Mouse (Mus musculus): ENCODE data around the gene Ggta1. TPM values are rescaled to one million over a fixed set of nuclear protein-coding genes. Genes with fewer than 3 reads are reported as not detected.

Ggta1 gene
- polyA plus RNA-seq (2014; fragmentation: Nextera tagmentation; extraction: Ambion mirVana), result 6.3 TPM in 2 replicates

DNA sequence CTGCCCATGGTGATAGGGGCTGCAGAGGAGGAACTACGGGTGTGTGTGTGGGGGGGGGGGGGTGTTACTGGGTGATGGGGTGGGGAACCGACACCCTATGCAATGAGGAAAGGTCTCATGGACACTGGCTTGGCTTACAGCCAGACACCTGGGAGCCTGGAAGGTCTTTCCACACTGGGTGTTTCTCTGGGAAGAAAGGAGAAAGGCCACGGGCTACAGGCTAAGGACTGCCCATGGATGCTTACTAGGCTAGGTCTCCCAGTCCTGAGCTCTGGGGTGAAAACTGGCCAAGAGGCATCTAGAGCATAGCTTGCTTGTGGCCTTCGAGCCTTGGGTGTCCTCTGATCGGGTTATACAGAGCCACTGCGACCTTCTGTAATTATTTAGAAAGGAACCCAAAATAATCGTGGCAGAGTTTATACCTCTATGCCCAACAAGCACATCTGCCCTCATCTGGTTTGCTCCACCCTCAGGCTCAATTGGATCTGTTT, at the start of gene Ggta1:
Ggta1 (minus strand) TSS at position 441 of the 491 bp plus-strand sequence.
- Histone ChIP-seq H3K9ac (ENCODE audit: low read length) (peak within 1 kb of the TSS; percentile 74), H3K4me2 (peak within 1 kb of the TSS; percentile 94), H3K27ac (ENCODE audit: low read depth, low read length) (no peak within 1 kb of the TSS), H3K9me3 (ENCODE audit: control insufficient read depth, low read length) (no peaks in the 10 kb centered on the region), H3K27me3 (ENCODE audit: control insufficient read depth, insufficient read depth, low read length) (peaks cover 10% of the 10 kb centered on the region), H3K4me3 (ENCODE audit: low read depth, low read length) (peak within 1 kb of the TSS; percentile 57), H3K4me1 (ENCODE audit: control insufficient read depth, insufficient read depth, low read length) (peaks cover 5% of the 10 kb centered on the region), H3K36me3 (ENCODE audit: control insufficient read depth, insufficient read depth, low read length) (no peaks in the 10 kb centered on the region)
- WGBS, result 22% methylated on average over 7 of the region's 7 CpGs
- ATAC-seq (ENCODE audit: low FRiP score), result no peak
- DNase-seq (ENCODE audit: low spot score, missing footprints), result peak; percentile 90

- Histone ChIP-seq H3K4me2 (no peak overlapping the region), H3K4me3 (ENCODE audit: low read depth, low read length) (no peak overlapping the region), H3K4me1 (ENCODE audit: control insufficient read depth, insufficient read depth, low read length) (no peaks in the 10 kb centered on the region), H3K27me3 (ENCODE audit: control insufficient read depth, insufficient read depth, low read length) (no peaks in the 10 kb centered on the region), H3K36me3 (ENCODE audit: control insufficient read depth, insufficient read depth, low read length) (no peaks in the 10 kb centered on the region), H3K9ac (ENCODE audit: low read length) (no peak overlapping the region), H3K9me3 (ENCODE audit: control insufficient read depth, low read length) (no peaks in the 10 kb centered on the region), H3K27ac (ENCODE audit: low read depth, low read length) (no peak overlapping the region)
- DNase-seq (ENCODE audit: low spot score, missing footprints) (no peak), ATAC-seq (ENCODE audit: low FRiP score) (no peak)
- 95% methylated on average over 4 of the region's 4 CpGs for WGBS
Measured at GRCm38 (mm10) chr2:35512226-35512625, 49.2 kb upstream of the Ggta1 start.

DNA sequence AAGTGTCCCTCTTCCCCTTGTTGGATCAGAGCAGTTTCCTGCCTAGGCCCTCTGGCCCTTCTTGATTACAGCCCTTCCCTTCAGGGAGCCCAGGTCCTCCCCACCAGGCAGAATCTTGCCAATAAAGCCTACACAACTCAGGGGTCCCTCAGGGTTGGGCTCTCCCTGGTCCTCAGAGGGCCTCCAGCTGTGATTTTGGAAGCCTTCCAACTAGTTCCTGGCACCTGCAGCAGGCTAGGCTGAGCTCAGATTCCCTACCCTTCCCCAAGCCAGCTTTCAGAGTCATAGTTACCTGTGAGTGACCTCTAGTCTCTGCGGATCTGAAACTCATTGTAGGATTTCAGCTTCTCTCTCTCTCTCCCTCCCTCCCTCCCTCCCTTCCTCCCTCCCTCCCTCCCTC, 47.9 kb upstream of the Ggta1 start:
- no peak overlapping the region for H3K4me2 ChIP-seq
- no peak overlapping the region for H3K9ac ChIP-seq (ENCODE audit: low read length)
- DNase-seq (ENCODE audit: low spot score, missing footprints) (no peak), ATAC-seq (ENCODE audit: low FRiP score) (no peak)
- no peak overlapping the region for H3K27ac ChIP-seq (ENCODE audit: low read depth, low read length)
- no peaks in the 10 kb centered on the region for H3K4me1 ChIP-seq (ENCODE audit: control insufficient read depth, insufficient read depth, low read length)
- no peaks in the 10 kb centered on the region for H3K27me3 ChIP-seq (ENCODE audit: control insufficient read depth, insufficient read depth, low read length)
- H3K4me3 ChIP-seq (ENCODE audit: low read depth, low read length), result no peak overlapping the region
- H3K9me3 ChIP-seq (ENCODE audit: control insufficient read depth, low read length), result no peaks in the 10 kb centered on the region
- no peaks in the 10 kb centered on the region for H3K36me3 ChIP-seq (ENCODE audit: control insufficient read depth, insufficient read depth, low read length)
- 59% methylated on average over 1 of the region's 1 CpGs for WGBS

DNA sequence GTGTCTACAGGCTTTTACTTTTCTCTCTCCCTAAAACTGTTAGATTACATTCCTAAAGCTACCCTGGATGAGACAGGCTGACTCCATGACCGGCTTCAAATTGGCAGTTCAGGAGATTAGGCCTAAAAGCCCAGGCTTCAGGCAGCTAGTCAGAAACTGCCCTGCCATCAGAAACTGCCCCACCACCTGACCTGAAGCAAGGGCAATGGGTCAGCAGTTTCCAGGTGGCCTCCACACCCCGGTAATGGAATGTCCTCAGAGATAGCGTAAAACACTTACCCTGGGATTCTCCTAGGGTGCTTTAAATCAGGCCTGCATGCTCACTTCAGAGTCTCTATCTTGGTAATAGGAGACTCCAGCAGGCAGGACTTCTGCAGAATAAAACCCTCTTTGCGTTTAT, 46.9 kb upstream of the Ggta1 start:
- Histone ChIP-seq H3K9ac (ENCODE audit: low read length) (no peak overlapping the region), H3K9me3 (ENCODE audit: control insufficient read depth, low read length) (no peaks in the 10 kb centered on the region), H3K4me3 (ENCODE audit: low read depth, low read length) (no peak overlapping the region), H3K27me3 (ENCODE audit: control insufficient read depth, insufficient read depth, low read length) (no peaks in the 10 kb centered on the region), H3K36me3 (ENCODE audit: control insufficient read depth, insufficient read depth, low read length) (no peaks in the 10 kb centered on the region), H3K27ac (ENCODE audit: low read depth, low read length) (no peak overlapping the region), H3K4me1 (ENCODE audit: control insufficient read depth, insufficient read depth, low read length) (no peaks in the 10 kb centered on the region), H3K4me2 (no peak overlapping the region)
- 67% methylated on average over 4 of the region's 4 CpGs for WGBS
- DNase-seq (ENCODE audit: low spot score, missing footprints) (no peak), ATAC-seq (ENCODE audit: low FRiP score) (no peak)

GRCm38 (mm10) chr2:35509343-35509667, 46.3 kb upstream of the Ggta1 start:
- no peak for DNase-seq (ENCODE audit: low spot score, missing footprints)
- Histone ChIP-seq H3K4me2 (no peak overlapping the region), H3K27ac (ENCODE audit: low read depth, low read length) (no peak overlapping the region), H3K9me3 (ENCODE audit: control insufficient read depth, low read length) (no peaks in the 10 kb centered on the region), H3K4me1 (ENCODE audit: control insufficient read depth, insufficient read depth, low read length) (no peaks in the 10 kb centered on the region), H3K9ac (ENCODE audit: low read length) (no peak overlapping the region), H3K36me3 (ENCODE audit: control insufficient read depth, insufficient read depth, low read length) (no peaks in the 10 kb centered on the region), H3K4me3 (ENCODE audit: low read depth, low read length) (no peak overlapping the region), H3K27me3 (ENCODE audit: control insufficient read depth, insufficient read depth, low read length) (no peaks in the 10 kb centered on the region)
- 49% methylated on average over 6 of the region's 6 CpGs for WGBS
- ATAC-seq (ENCODE audit: low FRiP score), result no peak

DNA sequence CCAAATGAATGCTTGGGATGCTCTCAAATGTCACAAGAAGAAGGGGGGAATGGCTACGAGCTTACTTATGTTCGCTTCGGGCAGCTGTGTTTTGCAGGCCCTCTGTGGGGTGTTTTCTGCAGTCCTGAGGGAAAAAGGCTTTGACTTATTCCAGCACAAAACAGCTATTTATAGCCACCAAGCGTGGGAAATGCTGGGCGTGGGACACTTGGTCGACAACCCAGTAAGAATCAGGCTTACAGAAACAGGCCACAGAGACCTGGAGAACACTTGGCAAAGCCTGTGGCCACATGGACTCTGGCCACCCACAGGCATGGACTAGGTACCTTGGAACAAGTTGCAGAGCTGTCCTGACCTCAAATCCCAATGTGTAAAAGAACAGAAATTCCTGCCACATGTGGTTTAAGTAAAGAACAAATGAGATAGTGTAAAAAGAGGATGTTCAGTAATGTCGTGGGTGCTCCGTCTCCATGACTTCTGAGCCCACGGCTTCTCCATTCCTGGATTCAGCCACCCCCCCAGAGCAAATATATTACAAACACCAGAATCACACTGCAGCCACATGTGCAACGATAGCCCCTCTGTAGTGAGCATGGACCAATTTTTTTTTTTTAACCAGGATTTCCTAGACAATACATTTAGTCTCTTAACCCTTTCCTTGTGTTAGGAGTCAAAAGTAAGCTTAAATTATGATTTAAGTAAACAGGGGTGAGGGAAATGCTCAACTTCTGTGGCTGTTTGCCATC, 45.7 kb upstream of the Ggta1 start:
- Histone ChIP-seq H3K4me2 (no peak overlapping the region), H3K4me1 (ENCODE audit: control insufficient read depth, insufficient read depth, low read length) (no peaks in the 10 kb centered on the region), H3K4me3 (ENCODE audit: low read depth, low read length) (no peak overlapping the region), H3K27me3 (ENCODE audit: control insufficient read depth, insufficient read depth, low read length) (no peaks in the 10 kb centered on the region), H3K27ac (ENCODE audit: low read depth, low read length) (no peak overlapping the region), H3K9ac (ENCODE audit: low read length) (no peak overlapping the region), H3K36me3 (ENCODE audit: control insufficient read depth, insufficient read depth, low read length) (no peaks in the 10 kb centered on the region), H3K9me3 (ENCODE audit: control insufficient read depth, low read length) (no peaks in the 10 kb centered on the region)
- 66% methylated on average over 10 of the region's 10 CpGs for WGBS
- ATAC-seq (ENCODE audit: low FRiP score), result no peak
- DNase-seq (ENCODE audit: low spot score, missing footprints), result no peak

DNA sequence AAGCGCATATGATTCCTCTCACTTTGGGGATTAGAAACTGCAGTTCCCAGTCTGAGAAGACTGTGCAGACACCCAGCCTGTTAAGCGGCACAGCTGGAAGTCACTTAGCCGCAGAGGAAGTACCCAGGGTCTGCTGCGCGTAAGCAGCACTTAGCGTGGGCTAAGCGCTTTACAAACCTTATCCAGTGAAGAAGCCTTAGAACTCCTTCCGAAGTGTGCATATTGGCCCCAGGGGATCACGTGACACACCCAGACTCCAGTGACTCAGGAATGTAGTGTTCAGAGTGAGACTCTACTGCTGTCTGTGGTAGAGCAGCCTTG, 44.1 kb upstream of the Ggta1 start:
- no peak for DNase-seq (ENCODE audit: low spot score, missing footprints)

DNA sequence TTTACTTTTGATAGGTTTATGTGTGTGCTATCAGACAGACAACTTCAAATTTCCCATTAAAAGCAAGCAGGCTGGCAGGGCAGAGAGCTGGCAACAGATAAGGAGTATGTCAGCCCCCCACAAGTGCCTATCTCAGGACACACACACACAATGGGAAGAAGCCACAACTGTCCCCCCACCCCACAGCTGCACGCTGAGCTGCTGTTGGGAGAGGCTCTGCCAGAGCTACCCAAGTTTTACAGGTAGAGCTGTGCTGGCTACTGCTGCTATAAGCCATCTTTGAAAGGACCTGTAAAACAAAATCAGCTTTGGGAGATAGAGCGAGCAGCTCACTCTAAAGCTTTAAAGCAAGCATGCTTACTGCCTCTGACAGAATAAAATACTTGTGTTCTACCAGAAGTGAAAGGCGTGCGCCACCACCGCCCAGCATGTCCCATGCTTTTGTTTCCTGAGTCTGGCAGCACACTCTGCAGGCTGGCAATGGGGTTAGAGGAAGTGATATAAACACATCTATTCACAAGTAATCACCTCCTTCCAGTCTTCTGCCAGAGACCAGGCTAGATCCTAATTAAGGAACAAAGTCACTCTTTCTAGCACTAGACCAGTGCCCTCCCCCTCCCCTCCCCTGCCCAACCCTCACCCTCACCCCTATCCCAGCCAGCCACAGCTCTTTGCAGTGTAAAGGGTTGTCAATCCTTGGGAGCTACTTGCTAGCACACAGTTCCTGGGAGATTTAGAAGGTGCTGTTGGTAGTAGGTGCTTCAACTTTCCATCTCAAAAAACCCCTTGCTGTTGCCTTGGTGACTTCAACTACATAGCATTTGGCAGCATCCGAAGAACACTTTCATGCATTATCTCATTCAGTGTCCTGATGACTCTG, 43.5 kb upstream of the Ggta1 start:
- H3K36me3 ChIP-seq (ENCODE audit: control insufficient read depth, insufficient read depth, low read length), result no peaks in the 10 kb centered on the region
- no peak overlapping the region for H3K9ac ChIP-seq (ENCODE audit: low read length)
- no peak overlapping the region for H3K27ac ChIP-seq (ENCODE audit: low read depth, low read length)
- no peak overlapping the region for H3K4me3 ChIP-seq (ENCODE audit: low read depth, low read length)
- H3K4me1 ChIP-seq (ENCODE audit: control insufficient read depth, insufficient read depth, low read length), result no peaks in the 10 kb centered on the region
- H3K27me3 ChIP-seq (ENCODE audit: control insufficient read depth, insufficient read depth, low read length), result no peaks in the 10 kb centered on the region
- DNase-seq (ENCODE audit: low spot score, missing footprints) (no peak), ATAC-seq (ENCODE audit: low FRiP score) (no peak)
- H3K4me2 ChIP-seq, result no peak overlapping the region
- WGBS, result 71% methylated on average over 6 of the region's 6 CpGs
- H3K9me3 ChIP-seq (ENCODE audit: control insufficient read depth, low read length), result no peaks in the 10 kb centered on the region

More for the DNA sequence above, 44.1 kb upstream of the Ggta1 start:
- H3K27me3 ChIP-seq (ENCODE audit: control insufficient read depth, insufficient read depth, low read length), result no peaks in the 10 kb centered on the region
- WGBS, result 60% methylated on average over 9 of the region's 9 CpGs
- no peaks in the 10 kb centered on the region for H3K4me1 ChIP-seq (ENCODE audit: control insufficient read depth, insufficient read depth, low read length)
- no peak overlapping the region for H3K9ac ChIP-seq (ENCODE audit: low read length)
- ATAC-seq (ENCODE audit: low FRiP score), result no peak
- no peaks in the 10 kb centered on the region for H3K36me3 ChIP-seq (ENCODE audit: control insufficient read depth, insufficient read depth, low read length)
- H3K4me3 ChIP-seq (ENCODE audit: low read depth, low read length), result no peak overlapping the region
- H3K27ac ChIP-seq (ENCODE audit: low read depth, low read length), result no peak overlapping the region
- H3K4me2 ChIP-seq, result no peak overlapping the region
- H3K9me3 ChIP-seq (ENCODE audit: control insufficient read depth, low read length), result no peaks in the 10 kb centered on the region
